Mouse (Mus musculus) spleen, adult 2 months (tissue): ENCODE data around the gene Lbr. TPM values are rescaled to one million over a fixed set of nuclear protein-coding genes. Genes with fewer than 3 reads are reported as not detected.

ENCODE experiments used
- DNase-seq, 2 experiments: peaks; one replicate each; pipeline versions ENCODE4 v3.0.0 to v3.0.0-alpha.2; 2012 to 2021; ENCODE audit warnings: low spot score in 2 of 2, low read depth in 1 of 2
- H3K27ac ChIP-seq: fragments of 200-500 bp; 2 replicates; pipeline ENCODE4 v1.5.1; 2012; ENCODE audit warnings: low read length, inconsistent platforms; ENCODE audit not compliant: insufficient read depth
- H3K27me3 ChIP-seq: fragments of 200-500 bp; 2 replicates; pipeline ENCODE4 v1.6.1; 2012; ENCODE audit warnings: mild to moderate bottlenecking, moderate library complexity, low read length, inconsistent platforms; ENCODE audit not compliant: control insufficient read depth, insufficient read depth
- H3K36me3 ChIP-seq: fragments of 200-500 bp; 2 replicates; pipeline ENCODE4 v1.6.1; 2012; ENCODE audit warnings: mild to moderate bottlenecking, low read length, inconsistent platforms; ENCODE audit not compliant: control insufficient read depth, insufficient read depth
- H3K4me1 ChIP-seq: fragments of 200-500 bp; 2 replicates; pipeline ENCODE4 v1.6.1; 2011; ENCODE audit warnings: inconsistent platforms; ENCODE audit not compliant: control insufficient read depth, insufficient read depth, insufficient read length
- H3K4me3 ChIP-seq: fragments of 200-500 bp; 2 replicates; pipeline ENCODE4 v1.5.1; 2011; ENCODE audit warnings: mild to moderate bottlenecking, inconsistent platforms; ENCODE audit not compliant: insufficient read depth, insufficient read length; ENCODE audit errors: extremely low read depth
- CTCF ChIP-seq: fragments of 200-500 bp; IDR thresholded peaks from 2 replicates; pipeline ENCODE4 v1.5.1; 2011; ENCODE audit warnings: mild to moderate bottlenecking, inconsistent platforms; ENCODE audit not compliant: insufficient read depth, insufficient read length, insufficient replicate concordance; ENCODE audit errors: extremely low read depth
- POLR2A ChIP-seq: fragments of 200-500 bp; IDR thresholded peaks from 2 replicates; pipeline ENCODE4 v1.6.1; 2011; ENCODE audit warnings: low read depth, low read length, inconsistent platforms
- WGBS: fragments of 180-500 bp; shearing (Covaris S2); methylation state at CpG from one replicate; pipeline ENCODE4 v1.1.7; 2018; 5-methylcytosine and 5-hydroxymethylcytosine counted together
- polyA plus RNA-seq: library from polyadenylated mRNA; depleted of rRNA; stranded (reverse); fragments of >200 nt; gene quantifications from 2 replicates; pipeline ENCODE4 v1.2.3, GENCODE M21; 2012

Lbr gene
- polyA plus RNA-seq, 1 experiment, result 50.5 TPM

DNA sequence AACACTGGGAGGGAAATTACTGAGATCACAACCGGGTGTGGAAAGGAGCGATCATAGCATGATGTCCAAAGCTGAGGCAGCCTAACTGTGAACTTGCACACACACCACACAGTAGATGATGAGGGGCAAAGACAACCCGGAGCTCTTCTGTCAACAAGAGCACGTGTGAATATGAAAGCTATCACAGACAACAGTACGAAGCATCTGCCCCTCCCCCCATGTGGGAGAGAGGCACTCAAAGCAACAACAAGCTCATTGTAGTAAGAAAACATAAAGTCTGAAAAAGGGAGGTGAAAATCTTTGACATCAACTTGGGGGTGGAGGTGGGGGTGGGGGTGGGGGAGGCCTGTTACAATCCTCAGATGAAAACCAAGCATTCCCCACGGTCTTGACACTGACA lies 9.7 kb downstream of the Lbr start:
- H3K36me3 ChIP-seq, result peaks cover 52% of the 10 kb centered on the region

DNA sequence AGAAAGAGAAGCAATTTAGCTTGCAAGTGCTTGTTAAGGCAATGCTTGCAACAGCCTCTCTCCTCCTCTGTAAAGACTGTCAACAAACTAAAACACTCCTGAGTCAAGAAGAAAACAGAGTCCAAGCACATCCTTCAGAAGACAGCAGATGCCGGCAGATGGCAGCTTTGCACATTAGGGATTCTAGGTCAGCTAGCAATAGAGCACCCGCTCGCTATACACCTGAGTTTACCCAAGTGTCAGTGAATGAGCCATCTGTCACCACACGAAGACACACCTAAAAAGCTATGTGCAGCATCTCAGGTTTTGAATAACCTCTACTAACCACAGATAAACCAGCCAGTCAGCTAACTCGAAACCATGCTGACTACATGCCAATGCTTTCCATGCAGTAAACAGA lies 10.1 kb downstream of the Lbr start:
- no peak overlapping the region for H3K4me3 ChIP-seq
- H3K27me3 ChIP-seq, result no peaks in the 10 kb centered on the region
- H3K4me1 ChIP-seq, result no peaks in the 10 kb centered on the region
- no peak for DNase-seq
- peaks cover 52% of the 10 kb centered on the region for H3K36me3 ChIP-seq
- 95% methylated on average over 5 of the region's 5 CpGs for WGBS
- no peak overlapping the region for H3K27ac ChIP-seq
- TF ChIP-seq CTCF (no peak), POLR2A (no peak)

More for the DNA sequence above, 9.7 kb downstream of the Lbr start:
- H3K4me3 ChIP-seq, result no peak overlapping the region
- H3K27ac ChIP-seq, result no peak overlapping the region
- H3K4me1 ChIP-seq, result no peaks in the 10 kb centered on the region
- H3K27me3 ChIP-seq, result no peaks in the 10 kb centered on the region
- TF ChIP-seq CTCF (no peak), POLR2A (no peak)
- DNase-seq, result no peak
- 88% methylated on average over 6 of the region's 6 CpGs for WGBS

DNA sequence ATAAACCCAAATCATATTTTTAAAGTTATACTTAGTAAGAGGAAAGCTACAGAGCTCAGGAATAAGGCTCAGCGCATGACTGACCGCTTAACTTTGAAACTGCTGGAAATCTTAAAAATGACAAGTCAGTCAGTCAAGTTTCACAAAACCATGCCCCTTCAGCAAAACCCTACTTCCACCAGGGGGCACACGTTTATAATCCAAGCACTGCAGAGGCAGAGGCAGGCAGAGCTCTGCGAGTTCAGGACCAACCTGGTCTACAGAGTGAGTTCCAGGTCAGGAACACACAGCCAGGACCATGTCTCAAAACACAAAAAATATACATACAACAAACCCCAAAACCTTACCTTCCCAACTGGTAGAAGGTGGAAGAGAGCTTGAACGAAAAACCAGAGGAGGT lies 14.5 kb downstream of the Lbr start:
- WGBS, result 85% methylated on average over 5 of the region's 5 CpGs
- H3K27me3 ChIP-seq, result no peaks in the 10 kb centered on the region
- peak in 1 of 2 experiments; percentile 66 for DNase-seq

DNA sequence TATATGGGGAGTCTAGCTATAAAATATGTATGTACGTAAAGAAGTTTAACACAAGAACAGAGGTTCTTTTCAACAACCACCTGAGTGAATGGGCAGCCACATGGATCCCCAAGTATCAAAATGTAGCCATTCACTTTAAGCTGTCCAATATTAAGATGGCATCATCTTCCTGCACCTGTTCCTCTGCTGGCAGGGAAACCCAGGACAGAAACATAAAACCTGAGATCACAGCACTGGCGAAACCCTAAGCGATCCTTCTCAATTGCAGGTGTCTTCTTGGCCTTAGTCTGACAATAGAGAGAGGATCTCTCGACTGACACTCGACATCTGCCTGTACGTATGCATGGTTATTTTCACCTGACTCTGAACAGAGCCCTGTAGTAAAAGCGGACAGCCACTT lies 16.1 kb downstream of the Lbr start:
- Histone ChIP-seq H3K36me3 (peaks cover 48% of the 10 kb centered on the region), H3K27ac (no peak overlapping the region), H3K4me3 (no peak overlapping the region), H3K4me1 (no peaks in the 10 kb centered on the region), H3K27me3 (no peaks in the 10 kb centered on the region)
- DNase-seq, result no peak
- TF ChIP-seq CTCF (no peak), POLR2A (no peak)
- 96% methylated on average over 7 of the region's 7 CpGs for WGBS

More for the DNA sequence above, 14.5 kb downstream of the Lbr start:
- Histone ChIP-seq H3K36me3 (peaks cover 48% of the 10 kb centered on the region), H3K4me1 (no peaks in the 10 kb centered on the region), H3K4me3 (no peak overlapping the region), H3K27ac (no peak overlapping the region)
- no peak for TF ChIP-seq POLR2A
- TF ChIP-seq CTCF, result peak; percentile 50; the same call in 1 of the 2 replicates

DNA sequence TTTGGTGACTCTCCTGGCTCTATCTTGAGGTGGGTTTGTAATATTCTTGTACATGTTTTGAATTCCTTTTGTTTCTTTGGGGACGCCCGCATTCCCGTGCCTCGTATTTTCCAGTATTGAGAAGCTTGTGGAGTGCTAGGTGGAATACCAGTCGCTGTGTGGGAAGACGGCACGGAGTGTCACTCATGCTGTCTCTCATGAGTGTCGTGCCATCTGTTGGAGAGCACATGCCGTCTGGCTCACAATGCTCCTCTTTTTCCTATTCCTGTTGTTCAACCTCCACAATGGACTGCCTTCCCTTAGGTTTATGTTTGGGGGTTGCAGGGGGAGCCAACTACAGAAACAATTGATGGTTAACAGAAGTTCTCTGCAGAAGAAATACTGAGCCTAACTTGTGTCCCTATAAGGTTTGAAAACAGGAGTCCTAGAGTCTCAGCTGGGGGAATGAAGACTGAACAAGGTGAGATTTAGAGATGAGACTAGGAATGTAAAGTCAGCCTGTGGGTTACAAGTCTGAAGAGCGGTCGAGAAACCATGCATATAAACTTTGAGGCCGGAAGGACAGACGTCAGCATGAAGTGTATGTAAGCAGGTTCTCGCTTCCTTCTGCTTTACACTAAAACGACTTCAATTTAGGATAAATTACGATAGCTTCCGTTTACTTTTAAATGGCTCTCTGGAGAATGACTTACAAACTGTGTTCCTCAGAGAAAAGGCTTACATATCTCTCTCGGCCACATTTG lies 31.2 kb downstream of the Lbr start:
- Histone ChIP-seq H3K27ac (no peak overlapping the region), H3K27me3 (no peaks in the 10 kb centered on the region), H3K4me1 (no peaks in the 10 kb centered on the region), H3K36me3 (peaks cover 19% of the 10 kb centered on the region), H3K4me3 (no peak overlapping the region)
- DNase-seq, result no peak
- no peak for TF ChIP-seq CTCF
- TF ChIP-seq POLR2A, result no peak
- 72% methylated on average over 18 of the region's 18 CpGs for WGBS

DNA sequence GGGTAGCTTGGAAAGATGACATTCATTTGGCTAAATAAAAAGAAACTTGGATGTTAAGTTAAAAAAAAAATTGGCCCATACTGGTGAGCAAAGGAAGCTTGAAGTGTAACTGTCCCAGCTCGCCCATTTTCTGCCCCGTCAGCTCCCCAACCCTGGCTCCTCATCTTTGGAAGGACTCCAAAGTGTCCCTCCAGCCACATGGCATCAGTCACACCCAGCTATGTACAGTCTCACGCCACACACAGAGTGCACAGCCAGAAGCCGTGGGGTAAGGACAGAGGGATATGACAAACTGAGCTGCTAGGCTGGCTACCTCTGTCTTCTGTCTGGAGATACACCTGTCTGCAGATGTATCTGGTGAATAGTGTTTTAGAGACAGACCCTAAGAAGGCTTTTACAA lies 42.2 kb downstream of the Lbr start:
- no peak overlapping the region for H3K4me3 ChIP-seq
- H3K36me3 ChIP-seq, result no peaks in the 10 kb centered on the region
- no peak for DNase-seq
- H3K27ac ChIP-seq, result no peak overlapping the region
- H3K27me3 ChIP-seq, result no peaks in the 10 kb centered on the region
- 83% methylated on average over 4 of the region's 4 CpGs for WGBS
- TF ChIP-seq POLR2A, result no peak
- TF ChIP-seq CTCF, result no peak
- no peaks in the 10 kb centered on the region for H3K4me1 ChIP-seq

DNA sequence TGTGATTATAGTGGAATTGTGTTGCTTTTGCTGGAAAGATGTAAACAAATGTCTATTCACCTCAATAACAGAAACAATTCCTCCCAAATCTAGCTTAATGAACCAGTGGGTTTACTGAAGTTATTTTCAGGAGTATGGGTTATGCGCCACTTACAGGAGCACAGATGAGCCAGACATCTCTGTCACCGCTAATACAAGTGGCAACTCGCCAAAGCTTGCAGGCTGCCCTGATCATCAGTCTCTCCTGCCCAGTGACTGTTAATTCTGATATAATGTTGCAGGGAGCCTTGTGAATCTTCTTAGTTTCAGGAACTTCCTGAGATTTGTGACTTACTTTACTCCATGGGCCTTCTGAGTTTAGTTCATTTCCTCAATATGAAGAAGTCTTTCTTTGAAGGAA lies 42.9 kb downstream of the Lbr start:
- H3K27me3 ChIP-seq, result no peaks in the 10 kb centered on the region
- no peak overlapping the region for H3K4me3 ChIP-seq
- no peaks in the 10 kb centered on the region for H3K36me3 ChIP-seq
- H3K27ac ChIP-seq, result no peak overlapping the region
- no peak for DNase-seq
- H3K4me1 ChIP-seq, result no peaks in the 10 kb centered on the region
- 96% methylated on average over 3 of the region's 3 CpGs for WGBS
- TF ChIP-seq POLR2A (no peak), CTCF (no peak)
